Mouse (Mus musculus): Measurements from ENCODE around the gene Pacs1.
"Not testable (repeated sequence)": the region's sequence is repeated elsewhere in the genome, so short reads cannot be mapped to it uniquely, and the experiment has no call there.

The Pacs1 gene

GRCm38 (mm10) chr19:5151741-5152140 is 121.2 kb downstream of the Pacs1 start:
- DNase-seq (ENCODE audit: low read depth) = no peak

GRCm38 (mm10) chr19:5151331-5151730 is 121.6 kb downstream of the Pacs1 start:
- peak; percentile 66 for DNase-seq (ENCODE audit: low read depth)

GRCm38 (mm10) chr19:5150358-5150757 is 122.6 kb downstream of the Pacs1 start:
- no peak for DNase-seq (ENCODE audit: low read depth)

GRCm38 (mm10) chr19:5149041-5149440 is 123.9 kb downstream of the Pacs1 start:
- DNase-seq (ENCODE audit: low read depth) = not testable (repeated sequence)

- peak; percentile 66 for DNase-seq (ENCODE audit: low read depth)
These were observed 133.3 kb downstream of the Pacs1 start for GRCm38 (mm10) chr19:5139640-5140039.

- DNase-seq (ENCODE audit: low read depth) = no peak
These were observed 141.7 kb downstream of the Pacs1 start for GRCm38 (mm10) chr19:5131237-5131636.

- DNase-seq (ENCODE audit: low read depth) = peak; percentile 52
These were observed 143.1 kb downstream of the Pacs1 start for GRCm38 (mm10) chr19:5129770-5130169.

- no peak for DNase-seq (ENCODE audit: low read depth)
These were observed 148.8 kb downstream of the Pacs1 start for GRCm38 (mm10) chr19:5124055-5124614.

- no peak for DNase-seq (ENCODE audit: low read depth)
These were observed 149.7 kb downstream of the Pacs1 start for GRCm38 (mm10) chr19:5123241-5123640.

GRCm38 (mm10) chr19:5122492-5122891 is 150.4 kb downstream of the Pacs1 start:
- DNase-seq (ENCODE audit: low read depth) = no peak

- no peak for DNase-seq (ENCODE audit: low read depth)
These were observed 154.6 kb downstream of the Pacs1 start, which contains the start of gene Klc2 for GRCm38 (mm10) chr19:5118384-5118698. Gene Klc2, minus strand, starts transcription at chr19:5118560.

GRCm38 (mm10) chr19:5117494-5118383 is 155.2 kb downstream of the Pacs1 start:
- DNase-seq (ENCODE audit: low read depth) = peak; percentile 80

GRCm38 (mm10) chr19:5113783-5114182 is 159.1 kb downstream of the Pacs1 start:
- DNase-seq (ENCODE audit: low read depth) = no peak

GRCm38 (mm10) chr19:5109659-5110453 is 163.1 kb downstream of the Pacs1 start:
- DNase-seq (ENCODE audit: low read depth) = peak; percentile 52

GRCm38 (mm10) chr19:5108702-5109101 is 164.2 kb downstream of the Pacs1 start:
- DNase-seq (ENCODE audit: low read depth) = no peak

GRCm38 (mm10) chr19:5108271-5108575 is 164.7 kb downstream of the Pacs1 start:
- no peak for DNase-seq (ENCODE audit: low read depth)

GRCm38 (mm10) chr19:5107556-5108270 is 165.2 kb downstream of the Pacs1 start:
- DNase-seq (ENCODE audit: low read depth) = no peak

GRCm38 (mm10) chr19:5106731-5107191 is 166.2 kb downstream of the Pacs1 start, which contains the start of gene Rab1b:
Gene Rab1b, minus strand, starts transcription at chr19:5107072.
- DNase-seq (ENCODE audit: low read depth) = peak; percentile 99

GRCm38 (mm10) chr19:5106074-5106473 is 166.8 kb downstream of the Pacs1 start:
- DNase-seq (ENCODE audit: low read depth) = peak; percentile 46

- peak; percentile 64 for DNase-seq (ENCODE audit: low read depth)
These were observed 174.4 kb downstream of the Pacs1 start, which contains the start of gene Cnih2 for GRCm38 (mm10) chr19:5098363-5099143. Gene Cnih2, minus strand, starts transcription at chr19:5098521.

Measured in naive thymus-derived CD4-positive, alpha-beta T cell, adult 2 months (primary cell).